Mouse (Mus musculus): ENCODE measurements around the gene Tns3.
"Not testable (repeated sequence)": the region's sequence is repeated elsewhere in the genome, so short reads cannot be mapped to it uniquely, and the experiment has no call there.

Tns3 gene

DNA sequence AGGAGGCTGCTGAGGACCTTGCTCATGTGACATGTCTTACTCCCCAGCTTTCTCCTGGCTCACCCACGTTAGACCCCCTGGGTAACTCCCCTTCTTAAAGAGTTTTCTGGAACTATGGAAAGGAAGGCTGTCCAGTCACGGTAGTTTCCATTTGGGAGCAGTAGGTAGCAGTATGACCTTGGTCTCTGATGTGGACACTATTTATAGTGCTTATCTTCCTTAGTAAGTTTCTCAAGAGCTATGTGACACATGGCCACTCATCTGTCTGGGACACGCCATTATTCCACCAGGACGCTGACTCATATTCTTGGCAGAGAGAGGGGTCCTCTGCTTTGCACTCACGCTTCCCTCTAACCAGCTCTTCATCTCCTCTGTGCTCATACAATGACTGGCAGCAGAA lies 84.5 kb downstream of the Tns3 start:
- DNase-seq (ENCODE audit: low read depth, low spot score): no peak

GRCm38 (mm10) chr11:8575217-8576180 lies 88.8 kb downstream of the Tns3 start:
- no peak for DNase-seq (ENCODE audit: low read depth, low spot score)

- DNase-seq (ENCODE audit: low read depth, low spot score): no peak
Observed at GRCm38 (mm10) chr11:8574562-8574961, 89.8 kb downstream of the Tns3 start.

- no peak for DNase-seq (ENCODE audit: low read depth, low spot score)
Observed at GRCm38 (mm10) chr11:8572762-8573161, 91.6 kb downstream of the Tns3 start.

GRCm38 (mm10) chr11:8569232-8570028 lies 94.9 kb downstream of the Tns3 start:
- DNase-seq (ENCODE audit: low read depth, low spot score): no peak

- no peak for DNase-seq (ENCODE audit: low read depth, low spot score)
Observed at GRCm38 (mm10) chr11:8568829-8569228, 95.5 kb downstream of the Tns3 start.

- DNase-seq (ENCODE audit: low read depth, low spot score): no peak
Observed at GRCm38 (mm10) chr11:8566250-8566853, 98.0 kb downstream of the Tns3 start.

- no peak for DNase-seq (ENCODE audit: low read depth, low spot score)
Observed at GRCm38 (mm10) chr11:8558761-8559282, 105.5 kb downstream of the Tns3 start.

DNA sequence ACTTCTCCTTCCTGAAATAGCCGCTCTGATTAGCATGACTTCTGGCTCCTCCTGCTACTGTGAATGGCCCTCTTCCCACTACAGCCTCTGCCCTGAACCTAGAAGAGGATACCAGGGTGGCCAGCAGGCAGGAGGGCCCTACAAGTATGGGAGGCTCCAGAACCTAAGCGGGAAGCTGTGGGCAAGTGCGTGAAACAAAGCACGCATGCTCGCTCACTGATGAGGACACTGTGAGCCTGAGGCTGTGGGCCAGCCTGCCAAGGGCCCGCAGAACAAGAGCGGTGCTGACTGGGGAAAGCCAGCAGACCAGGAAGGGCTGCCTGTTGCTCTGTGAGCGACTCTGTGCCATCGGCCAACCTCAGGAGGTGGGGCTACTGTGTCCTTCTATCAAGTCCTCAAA lies 106.1 kb downstream of the Tns3 start:
- no peak for DNase-seq (ENCODE audit: low read depth, low spot score)

- no peak for DNase-seq (ENCODE audit: low read depth, low spot score)
Observed at GRCm38 (mm10) chr11:8557006-8557405, 107.3 kb downstream of the Tns3 start.

DNA sequence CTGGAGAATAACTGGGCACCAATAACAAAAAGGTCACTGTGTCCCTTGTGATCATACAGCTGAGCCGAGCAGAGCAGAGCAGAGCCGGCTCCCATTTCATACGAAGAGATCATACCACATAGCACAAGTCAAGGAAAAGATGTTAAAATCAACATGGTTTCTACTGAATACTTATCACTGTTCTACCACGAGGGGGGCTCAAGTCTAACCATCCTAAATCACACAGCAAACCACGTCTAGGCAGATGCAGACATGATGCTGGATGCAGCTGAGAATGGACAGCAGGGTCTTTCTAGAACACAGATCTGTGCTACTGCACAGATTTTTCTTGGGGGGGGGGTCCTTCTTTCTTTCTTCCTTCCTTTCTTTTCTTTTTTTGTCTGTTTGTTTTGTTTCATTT lies 112.6 kb downstream of the Tns3 start:
- DNase-seq (ENCODE audit: low read depth, low spot score): no peak

DNA sequence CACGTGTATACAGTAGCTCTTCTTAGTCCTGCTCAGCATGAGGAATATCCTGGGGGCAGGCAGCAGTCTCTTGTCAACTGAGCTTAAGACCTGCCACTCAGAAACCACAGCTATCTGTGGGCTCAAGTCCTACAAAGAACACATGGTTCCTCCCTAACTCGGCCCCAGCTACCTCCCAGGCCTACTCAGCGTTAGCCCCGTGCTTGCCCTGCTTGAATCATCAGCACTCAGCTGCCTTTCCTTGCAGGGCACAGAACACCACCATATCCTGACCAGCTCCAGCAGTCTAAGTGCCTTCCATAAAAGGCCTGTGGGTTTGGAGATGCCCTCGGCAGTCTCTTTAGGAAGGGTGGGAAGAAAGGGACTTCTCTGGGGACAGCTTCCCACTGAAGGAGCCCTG lies 116.7 kb downstream of the Tns3 start:
- DNase-seq (ENCODE audit: low read depth, low spot score): no peak

- no peak for DNase-seq (ENCODE audit: low read depth, low spot score)
Observed at GRCm38 (mm10) chr11:8545798-8546197, 118.5 kb downstream of the Tns3 start.

GRCm38 (mm10) chr11:8544355-8544754 lies 120.0 kb downstream of the Tns3 start:
- DNase-seq (ENCODE audit: low read depth, low spot score): no peak

- DNase-seq (ENCODE audit: low read depth, low spot score): no peak
Observed at GRCm38 (mm10) chr11:8541222-8541815, 123.0 kb downstream of the Tns3 start.

- no peak for DNase-seq (ENCODE audit: low read depth, low spot score)
Observed at GRCm38 (mm10) chr11:8539593-8540265, 124.6 kb downstream of the Tns3 start.

GRCm38 (mm10) chr11:8537013-8537614 lies 127.2 kb downstream of the Tns3 start:
- DNase-seq (ENCODE audit: low read depth, low spot score): no peak

GRCm38 (mm10) chr11:8534893-8535292 lies 129.4 kb downstream of the Tns3 start:
- no peak for DNase-seq (ENCODE audit: low read depth, low spot score)

DNA sequence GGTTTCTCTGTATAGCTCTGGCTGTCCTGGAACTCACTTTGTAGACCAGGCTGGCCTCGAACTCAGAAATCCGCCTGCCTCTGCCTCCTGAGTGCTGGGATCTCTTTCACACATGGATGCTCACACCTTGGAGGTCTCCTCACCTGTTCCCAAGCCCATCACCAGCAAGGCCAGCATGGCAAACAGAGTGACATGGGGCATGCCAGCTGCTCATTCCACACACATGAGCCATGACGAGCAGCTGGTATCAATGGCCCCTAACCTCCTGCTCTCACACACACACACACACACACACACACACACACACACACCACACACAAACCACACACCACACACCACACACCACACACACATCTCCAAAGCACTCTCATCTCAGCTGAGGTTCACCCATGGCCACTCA lies 131.6 kb downstream of the Tns3 start:
- DNase-seq (ENCODE audit: low read depth, low spot score): not testable (repeated sequence)

- no peak for DNase-seq (ENCODE audit: low read depth, low spot score)
Observed at GRCm38 (mm10) chr11:8532112-8532747, 132.1 kb downstream of the Tns3 start.

Measured in c-Kit-negative CD71-positive TER-119-positive erythroid progenitor cells, embryonic 14.5 days (primary cell).